Mouse (Mus musculus): ENCODE data around the gene Ptpn5. TPM values are rescaled to one million over a fixed set of nuclear protein-coding genes. Genes with fewer than 3 reads are reported as not detected.

The Ptpn5 gene
- polyA plus RNA-seq, 1 experiment from 2014 or later: 2.5 TPM

DNA sequence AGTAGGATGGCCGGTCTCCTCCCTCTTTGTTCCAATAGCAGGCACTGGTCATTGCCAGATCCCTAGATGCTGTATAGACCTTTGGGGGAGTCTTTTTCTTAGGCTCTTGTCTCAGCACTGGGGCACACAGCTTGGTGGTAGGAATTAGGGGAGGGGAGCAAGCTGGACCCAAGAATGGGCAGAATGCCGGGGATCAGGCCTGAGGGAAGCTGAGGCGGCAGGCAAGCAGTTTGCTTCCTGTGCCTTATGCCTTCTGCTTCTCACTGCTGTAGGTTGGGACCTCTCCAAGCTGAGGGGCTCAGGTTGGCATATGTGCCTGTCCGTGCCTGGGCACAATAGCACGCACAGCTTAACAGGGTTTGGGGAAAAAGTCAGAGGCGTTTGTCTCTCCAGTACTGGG is 57.3 kb downstream of the Ptpn5 start:
- H3K9ac ChIP-seq (replicated peaks; ENCODE audit: low read length): no peak overlapping the region
- no peak overlapping the region for H3K4me3 ChIP-seq (ENCODE audit: low read depth, low read length)
- H3K36me3 ChIP-seq (replicated peaks; ENCODE audit: control insufficient read depth, insufficient read depth, low read depth, low read length): no peaks in the 10 kb centered on the region
- H3K27ac ChIP-seq (replicated peaks; ENCODE audit: low read depth, low read length): no peak overlapping the region
- no peak overlapping the region for H3K4me2 ChIP-seq (ENCODE audit: low read depth, low read length)
- 73% methylated on average over 6 of the region's 6 CpGs for WGBS
- no peak for ATAC-seq (replicated peaks; ENCODE audit: insufficient number of reproducible peaks, low FRiP score, low TSS enrichment, low read depth)
- no peak for DNase-seq (ENCODE audit: low spot score)
- H3K27me3 ChIP-seq (ENCODE audit: control insufficient read depth, insufficient read depth, low read length): no peaks in the 10 kb centered on the region
- H3K9me3 ChIP-seq (replicated peaks; ENCODE audit: control insufficient read depth, low read length): no peaks in the 10 kb centered on the region
- no peaks in the 10 kb centered on the region for H3K4me1 ChIP-seq (ENCODE audit: control insufficient read depth, insufficient read depth, low read length)

DNA sequence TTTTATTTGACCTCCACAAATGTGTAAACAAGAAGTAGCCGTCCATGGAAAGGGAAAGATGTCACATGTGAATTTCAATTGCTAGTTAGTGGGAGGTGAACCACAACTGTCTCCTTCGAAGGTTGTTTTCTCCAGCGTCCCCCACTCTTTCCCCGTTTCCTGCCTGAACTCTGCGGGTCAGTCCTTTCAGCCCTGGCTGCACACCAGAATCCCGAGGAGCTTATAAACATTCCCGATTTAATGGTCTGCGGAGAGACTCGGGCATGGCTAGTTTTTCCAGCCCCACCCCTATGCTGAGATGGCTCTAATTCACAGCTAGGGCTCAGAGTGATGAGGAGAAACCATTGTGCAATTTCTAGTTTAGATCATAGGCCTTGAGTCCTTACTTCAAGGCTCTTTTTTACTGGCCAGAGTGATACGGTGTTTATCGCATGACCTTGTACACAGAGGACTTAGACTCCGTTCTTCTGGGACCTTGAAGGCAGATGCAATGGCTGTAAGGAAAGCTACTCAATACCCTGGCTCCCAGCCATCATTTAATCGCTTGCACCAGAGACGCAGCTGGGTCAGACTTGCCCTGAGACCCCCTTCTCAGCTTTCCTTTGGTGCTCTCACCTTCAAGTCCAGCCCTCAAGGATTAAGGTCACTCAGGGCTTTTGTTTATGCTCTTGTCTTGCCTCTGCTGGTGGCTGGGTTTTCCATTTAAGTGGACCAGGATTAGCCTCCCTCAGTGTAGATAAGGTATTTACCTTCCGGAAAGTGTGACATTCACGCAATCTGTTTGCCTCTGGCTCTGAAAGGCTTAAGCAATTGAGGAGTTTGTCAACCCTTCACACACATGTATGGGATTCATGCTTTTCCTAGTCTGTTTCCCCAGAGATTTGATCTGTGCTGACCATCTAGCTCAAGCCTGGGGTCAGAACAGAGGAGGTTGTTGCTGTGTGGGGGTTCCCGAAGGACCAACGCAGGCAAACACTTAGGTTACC is 59.7 kb downstream of the Ptpn5 start:
- no peaks in the 10 kb centered on the region for H3K27me3 ChIP-seq (ENCODE audit: control insufficient read depth, insufficient read depth, low read length)
- no peak overlapping the region for H3K4me2 ChIP-seq (ENCODE audit: low read depth, low read length)
- DNase-seq (ENCODE audit: low spot score) (no peak), ATAC-seq (replicated peaks; ENCODE audit: insufficient number of reproducible peaks, low FRiP score, low TSS enrichment, low read depth) (no peak)
- no peaks in the 10 kb centered on the region for H3K9me3 ChIP-seq (replicated peaks; ENCODE audit: control insufficient read depth, low read length)
- WGBS: 51% methylated on average over 18 of the region's 18 CpGs
- no peak overlapping the region for H3K4me3 ChIP-seq (ENCODE audit: low read depth, low read length)
- H3K9ac ChIP-seq (replicated peaks; ENCODE audit: low read length): no peak overlapping the region
- H3K27ac ChIP-seq (replicated peaks; ENCODE audit: low read depth, low read length): no peak overlapping the region
- no peaks in the 10 kb centered on the region for H3K36me3 ChIP-seq (replicated peaks; ENCODE audit: control insufficient read depth, insufficient read depth, low read depth, low read length)
- H3K4me1 ChIP-seq (ENCODE audit: control insufficient read depth, insufficient read depth, low read length): no peaks in the 10 kb centered on the region

DNA sequence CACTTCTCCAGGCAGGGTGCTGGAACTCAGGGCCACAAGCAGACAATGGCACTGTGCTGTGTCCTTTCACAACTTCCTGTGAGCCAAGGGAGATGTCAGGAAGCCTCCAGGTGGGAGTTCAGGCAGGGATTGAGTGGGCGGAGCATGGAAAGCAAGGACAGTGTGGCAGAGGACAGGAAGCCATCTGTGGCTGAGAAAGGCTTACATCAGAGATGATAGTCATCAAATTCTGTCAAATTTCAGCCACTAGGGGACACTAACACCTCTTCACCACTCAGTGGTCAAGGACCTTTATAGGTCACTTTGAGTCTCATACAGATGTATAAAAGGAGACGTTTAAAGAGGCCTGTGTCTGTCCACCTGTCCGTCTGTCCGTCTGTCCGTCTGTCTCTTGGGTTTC is 60.9 kb downstream of the Ptpn5 start:
- Histone ChIP-seq H3K4me2 (ENCODE audit: low read depth, low read length) (no peak overlapping the region), H3K4me1 (ENCODE audit: control insufficient read depth, insufficient read depth, low read length) (no peaks in the 10 kb centered on the region), H3K27ac (replicated peaks; ENCODE audit: low read depth, low read length) (no peak overlapping the region), H3K9ac (replicated peaks; ENCODE audit: low read length) (no peak overlapping the region), H3K9me3 (replicated peaks; ENCODE audit: control insufficient read depth, low read length) (no peaks in the 10 kb centered on the region), H3K4me3 (ENCODE audit: low read depth, low read length) (no peak overlapping the region), H3K27me3 (ENCODE audit: control insufficient read depth, insufficient read depth, low read length) (no peaks in the 10 kb centered on the region), H3K36me3 (replicated peaks; ENCODE audit: control insufficient read depth, insufficient read depth, low read depth, low read length) (no peaks in the 10 kb centered on the region)
- 75% methylated on average over 5 of the region's 5 CpGs for WGBS
- no peak for DNase-seq (ENCODE audit: low spot score)
- ATAC-seq (replicated peaks; ENCODE audit: insufficient number of reproducible peaks, low FRiP score, low TSS enrichment, low read depth): no peak

DNA sequence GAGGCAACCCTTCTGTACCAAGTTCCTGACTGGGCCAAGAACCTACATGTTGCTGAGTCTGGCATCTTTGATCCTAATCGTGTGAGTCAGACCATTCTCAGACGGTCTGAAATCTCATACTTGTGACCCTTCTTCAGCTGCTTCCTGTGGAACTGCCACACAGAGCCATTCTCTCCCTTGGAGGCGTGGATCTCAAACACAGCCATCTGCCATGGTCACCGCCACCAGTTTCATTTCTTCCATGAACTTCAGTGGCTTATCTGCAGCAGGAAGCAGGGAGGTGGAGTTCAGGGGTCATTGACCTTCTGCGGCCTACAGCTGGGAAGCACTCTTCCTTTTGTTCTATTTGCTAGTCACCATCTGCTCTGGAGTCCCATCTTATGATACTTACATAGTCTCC is 65.6 kb downstream of the Ptpn5 start:
- no peak overlapping the region for H3K4me3 ChIP-seq (ENCODE audit: low read depth, low read length)
- no peak overlapping the region for H3K4me2 ChIP-seq (ENCODE audit: low read depth, low read length)
- H3K27ac ChIP-seq (replicated peaks; ENCODE audit: low read depth, low read length): no peak overlapping the region
- no peaks in the 10 kb centered on the region for H3K9me3 ChIP-seq (replicated peaks; ENCODE audit: control insufficient read depth, low read length)
- 59% methylated on average over 5 of the region's 5 CpGs for WGBS
- no peak overlapping the region for H3K9ac ChIP-seq (replicated peaks; ENCODE audit: low read length)
- H3K27me3 ChIP-seq (ENCODE audit: control insufficient read depth, insufficient read depth, low read length): no peaks in the 10 kb centered on the region
- H3K36me3 ChIP-seq (replicated peaks; ENCODE audit: control insufficient read depth, insufficient read depth, low read depth, low read length): no peaks in the 10 kb centered on the region
- H3K4me1 ChIP-seq (ENCODE audit: control insufficient read depth, insufficient read depth, low read length): no peaks in the 10 kb centered on the region
- DNase-seq (ENCODE audit: low spot score) (no peak), ATAC-seq (replicated peaks; ENCODE audit: insufficient number of reproducible peaks, low FRiP score, low TSS enrichment, low read depth) (no peak)

DNA sequence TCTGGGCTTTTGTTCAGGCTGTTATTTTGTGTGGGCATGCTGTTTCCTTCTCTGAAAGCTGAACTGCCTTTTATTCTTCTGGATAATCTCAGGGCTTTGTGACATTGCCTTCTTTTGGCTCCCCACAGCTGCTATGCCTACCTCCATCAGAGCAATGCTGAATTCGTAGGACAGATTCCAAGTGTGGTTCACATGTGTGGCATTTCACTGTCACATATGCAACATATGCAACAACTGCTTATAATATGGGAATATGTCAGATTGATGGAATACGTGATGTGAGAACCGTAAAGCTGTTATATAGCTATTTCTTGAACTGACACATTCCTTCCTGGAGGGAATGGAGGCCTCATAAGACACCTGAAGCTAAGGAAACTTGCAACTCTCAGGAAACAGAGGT is 66.5 kb downstream of the Ptpn5 start:
- Histone ChIP-seq H3K36me3 (replicated peaks; ENCODE audit: control insufficient read depth, insufficient read depth, low read depth, low read length) (no peaks in the 10 kb centered on the region), H3K9me3 (replicated peaks; ENCODE audit: control insufficient read depth, low read length) (no peaks in the 10 kb centered on the region), H3K9ac (replicated peaks; ENCODE audit: low read length) (no peak overlapping the region), H3K27ac (replicated peaks; ENCODE audit: low read depth, low read length) (no peak overlapping the region), H3K4me1 (ENCODE audit: control insufficient read depth, insufficient read depth, low read length) (no peaks in the 10 kb centered on the region), H3K27me3 (ENCODE audit: control insufficient read depth, insufficient read depth, low read length) (no peaks in the 10 kb centered on the region), H3K4me3 (ENCODE audit: low read depth, low read length) (no peak overlapping the region), H3K4me2 (ENCODE audit: low read depth, low read length) (no peak overlapping the region)
- WGBS: 88% methylated on average over 3 of the region's 3 CpGs
- ATAC-seq (replicated peaks; ENCODE audit: insufficient number of reproducible peaks, low FRiP score, low TSS enrichment, low read depth) (no peak), DNase-seq (ENCODE audit: low spot score) (no peak)

DNA sequence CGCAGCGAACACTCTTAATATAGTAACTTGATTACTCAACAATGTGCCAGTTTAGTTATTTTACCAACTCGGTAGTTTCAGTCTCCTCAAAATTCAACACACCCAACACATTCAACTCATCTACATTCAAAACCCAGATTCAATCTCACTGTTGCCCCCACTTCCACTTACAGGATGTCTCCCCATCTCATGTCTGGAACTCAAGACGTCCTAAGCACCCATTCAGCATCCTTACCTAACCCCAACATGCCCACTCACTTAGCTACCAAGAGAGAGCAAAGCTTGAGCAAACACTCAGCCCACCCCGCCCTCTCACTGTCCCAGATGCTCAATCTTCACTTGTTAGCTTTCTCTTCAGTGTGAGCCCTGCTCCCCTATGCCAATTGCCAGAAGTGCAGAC is 71.9 kb downstream of the Ptpn5 start:
- Histone ChIP-seq H3K27me3 (ENCODE audit: control insufficient read depth, insufficient read depth, low read length) (no peaks in the 10 kb centered on the region), H3K4me2 (ENCODE audit: low read depth, low read length) (no peak overlapping the region), H3K9ac (replicated peaks; ENCODE audit: low read length) (no peak overlapping the region), H3K4me1 (ENCODE audit: control insufficient read depth, insufficient read depth, low read length) (no peaks in the 10 kb centered on the region), H3K27ac (replicated peaks; ENCODE audit: low read depth, low read length) (no peak overlapping the region), H3K36me3 (replicated peaks; ENCODE audit: control insufficient read depth, insufficient read depth, low read depth, low read length) (no peaks in the 10 kb centered on the region; the same call in 1 of the 2 replicates), H3K9me3 (replicated peaks; ENCODE audit: control insufficient read depth, low read length) (no peaks in the 10 kb centered on the region), H3K4me3 (ENCODE audit: low read depth, low read length) (no peak overlapping the region)
- DNase-seq (ENCODE audit: low spot score): no peak
- ATAC-seq (replicated peaks; ENCODE audit: insufficient number of reproducible peaks, low FRiP score, low TSS enrichment, low read depth): no peak
- 81% methylated on average over 5 of the region's 5 CpGs for WGBS

DNA sequence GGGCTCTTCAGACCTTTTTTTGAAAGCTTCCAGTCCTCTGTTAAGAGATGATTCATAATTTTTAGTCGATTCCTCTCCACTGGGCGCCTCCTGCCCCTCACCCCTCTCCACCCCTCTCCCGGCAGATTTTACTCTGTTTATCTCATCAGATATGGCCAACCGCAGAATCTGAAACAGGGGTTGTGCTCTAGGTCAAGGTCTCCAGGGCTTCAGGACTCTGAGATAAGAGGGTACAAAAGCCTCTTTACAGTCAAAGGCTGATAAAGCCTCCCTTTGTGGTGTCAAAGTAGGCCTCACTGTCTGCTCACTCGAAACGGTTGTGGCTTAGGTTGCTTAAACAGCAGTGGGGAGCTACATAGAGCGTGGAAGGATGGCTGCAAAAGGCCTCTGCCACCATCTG is 74.1 kb downstream of the Ptpn5 start:
- no peak overlapping the region for H3K27ac ChIP-seq (replicated peaks; ENCODE audit: low read depth, low read length)
- H3K4me3 ChIP-seq (ENCODE audit: low read depth, low read length): no peak overlapping the region
- no peak for ATAC-seq (replicated peaks; ENCODE audit: insufficient number of reproducible peaks, low FRiP score, low TSS enrichment, low read depth)
- DNase-seq (ENCODE audit: low spot score): no peak
- H3K36me3 ChIP-seq (replicated peaks; ENCODE audit: control insufficient read depth, insufficient read depth, low read depth, low read length): no peaks in the 10 kb centered on the region; the same call in 1 of the 2 replicates
- no peaks in the 10 kb centered on the region for H3K4me1 ChIP-seq (ENCODE audit: control insufficient read depth, insufficient read depth, low read length)
- H3K9me3 ChIP-seq (replicated peaks; ENCODE audit: control insufficient read depth, low read length): no peaks in the 10 kb centered on the region
- no peak overlapping the region for H3K9ac ChIP-seq (replicated peaks; ENCODE audit: low read length)
- WGBS: 79% methylated on average over 7 of the region's 7 CpGs
- no peak overlapping the region for H3K4me2 ChIP-seq (ENCODE audit: low read depth, low read length)
- no peaks in the 10 kb centered on the region for H3K27me3 ChIP-seq (ENCODE audit: control insufficient read depth, insufficient read depth, low read length)

DNA sequence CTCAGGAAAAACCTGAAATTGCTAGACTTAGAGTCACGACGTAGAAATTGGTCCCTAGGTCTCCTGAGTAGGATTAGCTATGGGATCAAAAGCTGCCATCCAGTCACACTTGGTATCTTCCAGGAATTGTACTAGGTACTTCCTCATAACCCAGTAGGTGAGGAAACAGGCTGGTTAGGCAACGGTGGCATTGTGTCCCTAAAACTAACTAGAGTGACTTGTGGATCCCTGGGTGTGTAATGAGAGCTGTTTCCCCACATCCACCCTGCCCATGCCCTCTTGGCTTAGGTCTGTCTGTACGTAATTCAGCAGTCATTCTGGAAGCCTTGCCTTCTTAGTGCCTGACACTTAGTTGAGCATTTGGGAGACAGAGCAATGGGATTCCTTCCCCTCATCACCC is 77.2 kb downstream of the Ptpn5 start:
- H3K4me2 ChIP-seq (ENCODE audit: low read depth, low read length): no peak overlapping the region
- H3K27me3 ChIP-seq (ENCODE audit: control insufficient read depth, insufficient read depth, low read length): no peaks in the 10 kb centered on the region
- no peak for ATAC-seq (replicated peaks; ENCODE audit: insufficient number of reproducible peaks, low FRiP score, low TSS enrichment, low read depth)
- no peak overlapping the region for H3K27ac ChIP-seq (replicated peaks; ENCODE audit: low read depth, low read length)
- DNase-seq (ENCODE audit: low spot score): no peak
- no peak overlapping the region for H3K9ac ChIP-seq (replicated peaks; ENCODE audit: low read length)
- H3K4me3 ChIP-seq (ENCODE audit: low read depth, low read length): no peak overlapping the region
- no peaks in the 10 kb centered on the region; the same call in 1 of the 2 replicates for H3K36me3 ChIP-seq (replicated peaks; ENCODE audit: control insufficient read depth, insufficient read depth, low read depth, low read length)
- H3K4me1 ChIP-seq (ENCODE audit: control insufficient read depth, insufficient read depth, low read length): peaks cover 2% of the 10 kb centered on the region
- no peaks in the 10 kb centered on the region for H3K9me3 ChIP-seq (replicated peaks; ENCODE audit: control insufficient read depth, low read length)
- WGBS: 84% methylated on average over 4 of the region's 4 CpGs

Measured in embryonic facial prominence, embryonic 11.5 days (tissue).